Mouse (Mus musculus) layer of hippocampus, postnatal 25 days (tissue): Measurements from ENCODE around the gene Cd99l2. TPM values are rescaled to one million over a fixed set of nuclear protein-coding genes. Genes with fewer than 3 reads are reported as not detected.
"Not testable (repeated sequence)": the region's sequence is repeated elsewhere in the genome, so short reads cannot be mapped to it uniquely, and the experiment has no call there.

Experiments used
- DNase-seq, 2 experiments: peaks; one replicate each; pipeline ENCODE4 v3.0.0; 2022; ENCODE audit warnings: mixed read lengths in 2 of 2, low spot score in 1 of 2; ENCODE audit errors: extremely low spot score in 1 of 2
- total RNA-seq, 2 experiments: library from RNA; stranded (reverse); gene quantifications; 2 replicates each; pipeline ENCODE4 v1.2.3; 2021

Gene Cd99l2
- 10 to 100 TPM; 49.1 to 50.4 TPM for total RNA-seq

DNA sequence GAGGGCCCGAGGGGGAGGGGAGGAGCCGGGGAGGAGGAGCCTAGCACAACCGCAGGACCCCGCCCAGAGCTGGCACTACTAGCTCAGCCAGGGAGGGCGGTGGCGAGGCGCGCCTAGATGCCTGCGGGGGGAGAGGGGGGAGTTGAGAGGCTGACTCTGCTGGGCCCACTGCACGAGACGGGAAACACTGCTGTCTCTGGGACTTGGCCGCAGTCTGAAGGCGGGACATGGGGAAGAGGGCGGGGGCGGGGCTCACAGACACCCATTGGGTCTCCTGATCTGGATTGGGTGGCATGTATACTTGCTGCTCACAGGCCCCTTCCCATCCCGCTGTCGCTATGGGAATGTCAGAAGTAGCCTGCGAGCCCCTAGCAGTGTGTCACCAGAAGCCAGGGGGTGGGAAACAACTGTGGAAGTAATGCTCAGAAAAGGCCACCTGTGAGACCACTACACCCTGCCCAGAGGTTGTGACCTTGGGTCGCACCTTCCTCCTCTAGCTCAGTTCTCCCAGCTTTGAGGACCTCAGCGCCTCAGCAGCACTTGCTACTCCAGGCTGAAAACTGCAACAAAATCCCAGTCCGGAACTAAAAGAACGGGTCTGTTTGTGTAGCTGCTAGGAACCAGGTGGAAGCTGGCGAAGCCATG lies at the start of gene Cd99l2:
Gene Cd99l2, minus strand, starts transcription at position 216 of the 645 bp plus-strand sequence.
- peak; percentile 61 to 68 for DNase-seq

DNA sequence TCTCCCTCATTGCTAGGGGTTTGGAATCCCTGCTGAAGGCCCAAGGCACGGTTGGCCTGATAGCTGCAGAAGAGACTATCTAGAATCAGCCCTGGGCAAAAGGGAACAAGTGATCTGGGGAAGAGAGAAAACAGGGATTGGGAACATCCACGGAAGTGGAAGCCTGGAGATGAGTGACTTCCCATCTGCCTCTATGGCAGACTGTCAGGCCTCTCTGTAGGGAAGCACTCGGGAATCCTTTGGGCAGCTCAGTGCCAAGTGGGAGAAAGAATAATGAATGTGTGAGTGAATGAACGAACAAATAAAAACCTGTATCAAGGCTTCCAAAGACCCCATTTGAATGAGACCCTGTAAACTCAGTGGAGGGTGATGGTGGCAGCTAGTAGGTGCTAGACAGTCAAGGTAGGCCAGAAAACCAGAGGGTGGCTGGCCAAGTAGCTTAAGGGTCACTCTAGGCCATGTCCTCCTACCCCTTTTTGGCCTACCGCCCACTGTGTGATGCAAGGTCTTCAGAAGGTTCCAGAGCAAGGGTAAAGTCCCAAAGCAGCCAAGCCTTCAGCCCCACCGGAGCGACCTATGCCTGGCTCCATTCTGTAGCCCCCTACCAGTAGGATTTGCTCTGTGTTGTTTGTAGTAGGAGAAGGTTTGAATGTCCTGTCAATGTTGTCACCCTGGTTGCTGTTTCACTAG lies 48.3 kb upstream of the Cd99l2 start:
- DNase-seq = no peak

DNA sequence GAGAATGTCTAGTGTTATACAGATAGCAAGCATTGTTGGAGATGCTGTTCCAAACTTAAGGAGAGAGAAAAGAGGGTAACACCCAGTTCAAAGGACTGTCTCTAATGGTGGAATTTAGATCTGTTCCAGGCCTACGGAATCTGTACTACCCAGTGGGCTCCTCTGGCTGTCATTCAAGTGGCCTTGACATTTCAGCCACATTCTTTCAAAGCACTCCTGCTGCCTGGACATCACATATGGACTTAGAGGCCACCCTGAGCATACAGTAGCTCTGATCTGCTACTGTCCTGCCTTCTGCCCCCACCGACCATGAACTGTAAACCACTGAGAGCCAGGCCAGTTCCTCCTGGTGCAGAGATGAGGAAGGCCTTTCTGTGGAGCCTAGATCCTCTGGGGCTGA lies 45.1 kb upstream of the Cd99l2 start:
- no peak for DNase-seq

DNA sequence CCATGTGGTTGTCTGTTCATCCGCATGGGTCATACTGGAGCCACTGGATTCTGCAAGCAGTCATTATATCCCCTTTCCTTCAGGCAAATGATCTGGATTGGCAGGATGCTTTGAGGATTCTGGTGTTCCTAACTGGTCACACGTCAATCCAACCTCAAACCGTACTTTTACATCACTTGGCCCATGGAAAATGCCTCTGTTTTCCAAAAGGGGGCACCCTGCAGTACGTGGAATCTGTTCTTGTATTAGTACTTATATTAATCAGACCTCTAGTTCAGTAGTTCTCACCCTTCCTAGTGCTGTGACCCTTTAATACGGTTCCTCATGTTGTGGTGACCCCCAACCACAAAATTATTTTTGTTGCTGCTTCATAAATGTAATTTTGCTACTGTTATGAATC lies 41.5 kb upstream of the Cd99l2 start:
- DNase-seq = no peak

GRCm38 (mm10) chrX:71532635-71533034 lies 40.0 kb upstream of the Cd99l2 start:
- no peak for DNase-seq

DNA sequence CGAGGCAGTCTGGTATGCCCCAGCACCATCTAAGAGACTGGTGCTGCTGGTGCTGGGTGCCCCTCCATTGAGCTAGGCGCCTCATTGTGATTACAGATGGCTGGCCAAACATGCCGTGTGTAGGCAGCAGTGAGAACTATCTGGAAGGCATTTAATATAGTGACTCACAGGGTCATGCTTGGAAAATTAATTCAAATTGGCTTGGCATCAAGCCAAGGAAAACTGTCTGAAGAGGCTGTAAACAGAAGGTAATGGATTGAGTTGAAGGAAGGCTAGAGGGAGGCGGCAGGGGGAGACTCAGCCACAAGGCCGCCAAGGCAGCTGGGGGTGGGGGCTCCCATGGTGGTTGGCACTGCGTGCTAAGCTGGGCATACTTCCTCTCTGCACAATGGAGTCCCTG lies 36.0 kb upstream of the Cd99l2 start:
- DNase-seq = no peak

DNA sequence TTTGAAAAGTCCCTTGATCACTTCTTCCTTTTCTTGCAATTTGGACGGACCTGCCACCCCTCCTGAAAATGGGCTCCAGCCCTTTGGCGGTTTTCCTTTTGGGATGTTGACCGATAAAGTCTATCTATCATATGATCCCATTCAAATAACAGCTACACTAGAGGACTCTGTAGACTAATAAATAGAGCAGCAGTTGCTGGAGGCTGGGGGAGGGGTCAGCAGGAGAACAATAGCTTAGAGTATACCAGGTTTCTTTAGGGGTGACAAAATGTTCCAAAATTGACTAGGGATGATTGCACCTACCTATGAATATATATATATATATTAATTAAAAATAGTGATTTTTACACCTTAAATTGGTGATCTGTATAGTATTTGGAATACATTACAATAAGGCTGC lies 35.5 kb upstream of the Cd99l2 start:
- DNase-seq = no peak

DNA sequence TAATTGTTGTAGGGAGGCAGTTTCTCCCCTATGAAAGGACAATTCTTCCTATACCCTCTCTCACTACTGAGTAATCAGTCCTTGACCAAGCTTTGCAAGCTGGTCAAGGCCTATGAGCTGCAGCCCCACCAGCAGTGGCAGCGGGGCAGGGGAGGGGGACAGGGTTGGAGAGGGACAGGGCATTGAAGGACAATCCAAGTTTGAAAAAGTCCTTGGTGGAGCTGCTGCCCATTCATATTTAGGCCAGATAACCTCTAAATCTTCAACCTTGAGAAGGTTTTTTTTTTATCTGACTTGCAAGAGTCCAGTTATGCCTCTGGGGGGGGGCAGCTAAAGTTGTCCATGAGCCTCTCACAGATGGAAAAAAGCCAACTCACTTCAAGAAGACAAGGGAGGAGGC lies 34.8 kb upstream of the Cd99l2 start:
- no peak for DNase-seq

GRCm38 (mm10) chrX:71525593-71526299 lies 33.1 kb upstream of the Cd99l2 start:
- DNase-seq = no peak

- no peak for DNase-seq
These were observed 31.7 kb upstream of the Cd99l2 start for GRCm38 (mm10) chrX:71524310-71524709.

- DNase-seq = no peak
These were observed 30.2 kb upstream of the Cd99l2 start for GRCm38 (mm10) chrX:71522889-71523288.

- no peak for DNase-seq
These were observed 26.6 kb upstream of the Cd99l2 start for GRCm38 (mm10) chrX:71519252-71519651.

DNA sequence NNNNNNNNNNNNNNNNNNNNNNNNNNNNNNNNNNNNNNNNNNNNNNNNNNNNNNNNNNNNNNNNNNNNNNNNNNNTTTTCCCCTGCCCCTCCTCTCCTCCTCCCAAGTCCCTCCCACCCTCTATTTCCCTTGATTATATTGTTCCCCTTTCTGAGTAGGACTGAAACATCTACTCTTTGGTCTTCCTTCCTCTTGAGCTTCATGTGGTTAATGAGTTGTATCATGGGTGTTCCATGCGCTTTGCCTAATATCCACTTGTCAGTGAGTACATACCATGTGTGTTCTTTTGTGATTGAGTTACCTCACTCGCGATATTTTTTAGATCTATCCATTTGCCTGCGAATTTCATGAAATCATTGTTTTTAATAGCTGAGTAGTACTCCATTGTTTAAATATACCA lies 13.9 kb upstream of the Cd99l2 start:
- not testable (repeated sequence) for DNase-seq

DNA sequence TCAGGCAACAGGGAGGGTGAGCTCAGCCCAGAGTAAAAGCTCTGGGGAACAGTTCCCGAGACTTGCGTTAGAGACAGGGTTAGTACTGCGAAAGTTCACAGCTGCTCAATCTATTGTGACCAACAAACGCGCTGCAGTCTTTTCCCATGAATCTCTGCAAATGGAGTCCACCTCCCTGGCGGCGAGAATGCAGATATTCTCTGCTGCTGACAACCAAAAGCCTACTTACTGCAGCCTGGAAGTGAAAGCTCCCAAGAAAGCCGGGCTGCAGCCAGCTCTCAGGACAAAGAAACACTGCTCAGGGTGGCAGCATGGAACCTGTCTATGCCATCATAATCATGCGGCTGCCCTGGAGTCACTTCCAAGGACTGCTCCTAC lies 619 bp upstream of the Cd99l2 start:
- DNase-seq = peak; percentile 8 to 21

- DNase-seq = no peak
These were observed 567 bp downstream of the Cd99l2 start for GRCm38 (mm10) chrX:71491931-71492633.

GRCm38 (mm10) chrX:71489353-71489752 lies 3.3 kb downstream of the Cd99l2 start:
- DNase-seq = no peak

DNA sequence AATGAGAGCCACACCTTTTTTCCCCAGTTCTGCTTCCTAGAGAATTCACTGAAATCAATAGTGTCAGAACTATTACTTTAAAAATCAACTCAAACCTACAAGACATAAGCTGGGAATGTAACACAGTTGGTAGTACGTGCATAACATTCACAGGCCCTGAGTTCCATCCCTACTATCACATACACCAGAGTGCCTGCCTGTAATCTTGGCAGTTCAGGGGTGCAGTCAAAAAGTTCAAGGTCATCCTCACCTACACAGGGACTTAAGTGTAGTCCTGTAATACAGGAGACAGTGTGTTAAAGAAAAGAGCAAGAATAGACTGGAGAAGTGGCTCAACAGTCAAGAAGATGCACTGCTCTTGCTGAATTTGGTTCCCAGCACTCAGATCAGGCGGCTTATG lies 10.4 kb downstream of the Cd99l2 start:
- DNase-seq = no peak

GRCm38 (mm10) chrX:71475992-71476391 lies 16.7 kb downstream of the Cd99l2 start:
- no peak for DNase-seq

- DNase-seq = no peak
These were observed 17.2 kb downstream of the Cd99l2 start for GRCm38 (mm10) chrX:71475497-71475896.

GRCm38 (mm10) chrX:71475084-71475483 lies 17.6 kb downstream of the Cd99l2 start:
- DNase-seq = no peak
